ENCODE assay signal across 16 mouse cellular contexts in the genomic region with DNA sequence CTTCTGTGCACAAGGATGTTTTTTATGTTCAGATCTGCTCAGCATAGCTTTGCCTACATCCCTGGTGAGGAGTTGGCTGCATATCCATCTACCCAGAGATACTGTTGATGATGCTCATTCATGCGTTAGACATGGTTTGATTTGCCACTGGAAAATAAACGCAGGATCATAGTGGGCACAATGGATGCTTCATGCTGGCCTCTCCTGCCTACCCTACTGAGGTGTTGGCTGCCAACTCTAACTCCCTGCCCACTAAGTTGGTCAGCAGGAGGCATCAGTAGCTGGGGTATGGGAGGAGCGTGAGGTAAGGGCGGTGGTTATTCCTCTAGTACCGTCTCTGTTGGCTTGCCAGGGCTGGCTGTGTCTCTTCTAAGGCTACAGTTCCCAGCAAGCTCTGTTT.
DNase-seq lines count a peak whose midpoint lies in the region; ATAC-seq lines count a peak whose summit lies in the region.
"Had no signal": no experiment of that assay in that cellular context is flagged by ENCODE, and none has a peak within 500 bp of the region (broad histone marks: within the 10 kb centered on the region; RNA-seq: fewer than 3 reads in every experiment).

No protein-coding gene starts in this region.

- no peak for ATAC-seq in heart, embryonic 13.5 days (ENCODE audit: extremely low read depth, insufficient number of reproducible peaks, low FRiP score, low TSS enrichment)
- no peak for ATAC-seq in lung, embryonic 16.5 days (ENCODE audit: low read depth)
- ATAC-seq: hindbrain, postnatal 0 days; liver, postnatal 0 days had no signal

- DNase-seq in heart, postnatal 36 days = no peak
- DNase-seq in lung, adult 18-20 months = no peak
- no peak for DNase-seq in limb, embryonic 10.5 days (ENCODE audit: low spot score)
- DNase-seq in c-Kit-positive CD71-positive TER-119-positive erythroid progenitor cells, embryonic 14.5 days (ENCODE audit: low spot score) = no peak
- no peak for DNase-seq in retina, embryonic 14.5 days (ENCODE audit: low spot score)
- DNase-seq: adrenal gland, postnatal 25 days; gastrocnemius, postnatal 25 days; kidney, adult 8-10 months; kidney, postnatal 4 days; liver, postnatal 0 days; right cerebral cortex, postnatal 25 days had no signal

- H3K27ac ChIP-seq in heart, embryonic 13.5 days (replicated peaks) = peak overlapping the region; percentile 99
- H3K27ac ChIP-seq in lung, embryonic 16.5 days (ENCODE audit: low read length) = peak overlapping the region; percentile 97; the same call in 1 of the 2 replicates
- peak overlapping the region; percentile 79; the same call in 1 of the 2 replicates for H3K27ac ChIP-seq in limb, embryonic 10.5 days

- H3K9ac ChIP-seq in heart, embryonic 13.5 days = peak overlapping the region; percentile 67
- no peak overlapping the region for H3K9ac ChIP-seq in lung, embryonic 16.5 days (ENCODE audit: low read length)
- H3K9ac ChIP-seq: limb, embryonic 15.5 days; liver, postnatal 0 days had no signal

- H3K27me3 ChIP-seq in heart, embryonic 13.5 days (replicated peaks) = no peaks in the 10 kb centered on the region
- H3K27me3 ChIP-seq in lung, embryonic 16.5 days (ENCODE audit: control insufficient read depth, insufficient read depth, low read depth, low read length) = no peaks in the 10 kb centered on the region
- no peaks in the 10 kb centered on the region for H3K27me3 ChIP-seq in limb, embryonic 10.5 days (ENCODE audit: low read depth, poor library complexity, severe bottlenecking)
- H3K27me3 ChIP-seq: limb, embryonic 15.5 days had no signal

- WGBS in heart, embryonic 13.5 days = 77% methylated on average over 5 of the region's 5 CpGs
- WGBS in lung, embryonic 16.5 days = 79% methylated on average over 5 of the region's 5 CpGs
- whole genome bisulfite sequencing in limb, embryonic 10.5 days = 89% methylated on average over 5 of the region's 5 CpGs

- intact Hi-C loops in heart, postnatal 36 days (cut with DNase I) = loop anchor here (2.0 to 5.0 kb wide), 3 partner anchors 51 to 116 kb away; no protein-coding TSS in a partner anchor

- H3K9me3 ChIP-seq in heart, embryonic 13.5 days = no peaks in the 10 kb centered on the region
- H3K9me3 ChIP-seq in lung, embryonic 16.5 days (ENCODE audit: control insufficient read depth, low read length) = no peaks in the 10 kb centered on the region
- no peaks in the 10 kb centered on the region for H3K9me3 ChIP-seq in limb, embryonic 10.5 days (replicated peaks)
- H3K9me3 ChIP-seq: limb, embryonic 15.5 days had no signal

- H3K4me2 ChIP-seq in heart, embryonic 13.5 days = no peak overlapping the region
- no peak overlapping the region for H3K4me2 ChIP-seq in lung, embryonic 16.5 days (ENCODE audit: low read depth, low read length)
- H3K4me2 ChIP-seq: limb, embryonic 15.5 days had no signal

- H3K36me3 ChIP-seq in heart, embryonic 13.5 days = no peaks in the 10 kb centered on the region
- H3K36me3 ChIP-seq in lung, embryonic 16.5 days (ENCODE audit: control insufficient read depth, insufficient read depth, low read length) = no peaks in the 10 kb centered on the region
- H3K36me3 ChIP-seq in limb, embryonic 10.5 days = no peaks in the 10 kb centered on the region
- H3K36me3 ChIP-seq: limb, embryonic 15.5 days had no signal

- peaks cover 67% of the 10 kb centered on the region for H3K4me1 ChIP-seq in heart, embryonic 13.5 days
- peaks cover 27% of the 10 kb centered on the region for H3K4me1 ChIP-seq in lung, embryonic 16.5 days (replicated peaks; ENCODE audit: control insufficient read depth, insufficient read depth, low read length)
- peaks cover 30% of the 10 kb centered on the region for H3K4me1 ChIP-seq in limb, embryonic 10.5 days

- H3K4me3 ChIP-seq in heart, embryonic 13.5 days = no peak overlapping the region
- no peak overlapping the region for H3K4me3 ChIP-seq in lung, embryonic 16.5 days (ENCODE audit: low read length)
- H3K4me3 ChIP-seq in limb, embryonic 10.5 days = no peak overlapping the region
- H3K4me3 ChIP-seq: erythroblast, embryonic 14.5 days; limb, embryonic 15.5 days had no signal
